Mouse (Mus musculus): ENCODE measurements around the gene Hoxa7.

DNA sequence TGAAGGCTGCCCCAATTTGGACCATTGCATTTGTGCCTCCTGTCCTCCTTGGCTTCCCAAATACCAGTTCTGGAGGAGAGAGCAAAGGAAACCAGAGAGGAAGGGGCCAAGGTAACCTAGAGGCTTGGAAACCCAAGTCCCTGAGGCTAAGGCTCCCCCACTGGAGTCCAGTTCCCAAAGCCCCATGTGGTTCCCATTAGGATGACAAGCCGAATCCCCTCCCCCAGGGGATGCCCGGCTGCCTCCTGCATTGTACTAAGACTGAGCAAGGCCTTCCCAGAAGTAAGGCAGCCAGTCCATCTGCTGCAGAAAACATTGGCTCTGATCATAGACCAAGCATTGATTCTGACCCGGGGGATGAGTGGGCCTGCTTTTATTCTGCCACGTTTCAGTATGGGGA is 50.3 kb downstream of the Hoxa7 start:
- TF ChIP-seq CHD2 (IDR thresholded peaks at IDR 0.05; ENCODE audit: low read depth, low read length), result no peak
- no peak for TF ChIP-seq MAFK (IDR thresholded peaks at IDR 0.05; ENCODE audit: insufficient read depth, low read depth, low read length)
- TF ChIP-seq ZC3H11A (IDR thresholded peaks at IDR 0.05; ENCODE audit: borderline replicate concordance, low read depth, low read length), result no peak
- TF ChIP-seq HCFC1 (IDR thresholded peaks at IDR 0.05; ENCODE audit: borderline replicate concordance, insufficient read depth, low read length), result no peak
- no peak for TF ChIP-seq ZNF384 (IDR thresholded peaks at IDR 0.05; ENCODE audit: low read depth, low read length)

Measured in ES-E14 (cell line).